Mouse (Mus musculus) spleen, postnatal 10 days (tissue): ENCODE results near the gene Npm1.

Experiments
- DNase-seq, 2 experiments: peaks; one replicate each; pipeline ENCODE4 v3.0.0; 2021 to 2022; ENCODE audit warnings: low spot score in 2 of 2

Npm1 gene

GRCm38 (mm10) chr11:33146143-33146497 is 16.9 kb downstream of the Npm1 start:
- DNase-seq = peak in 1 of 2 experiments; percentile 23

DNA sequence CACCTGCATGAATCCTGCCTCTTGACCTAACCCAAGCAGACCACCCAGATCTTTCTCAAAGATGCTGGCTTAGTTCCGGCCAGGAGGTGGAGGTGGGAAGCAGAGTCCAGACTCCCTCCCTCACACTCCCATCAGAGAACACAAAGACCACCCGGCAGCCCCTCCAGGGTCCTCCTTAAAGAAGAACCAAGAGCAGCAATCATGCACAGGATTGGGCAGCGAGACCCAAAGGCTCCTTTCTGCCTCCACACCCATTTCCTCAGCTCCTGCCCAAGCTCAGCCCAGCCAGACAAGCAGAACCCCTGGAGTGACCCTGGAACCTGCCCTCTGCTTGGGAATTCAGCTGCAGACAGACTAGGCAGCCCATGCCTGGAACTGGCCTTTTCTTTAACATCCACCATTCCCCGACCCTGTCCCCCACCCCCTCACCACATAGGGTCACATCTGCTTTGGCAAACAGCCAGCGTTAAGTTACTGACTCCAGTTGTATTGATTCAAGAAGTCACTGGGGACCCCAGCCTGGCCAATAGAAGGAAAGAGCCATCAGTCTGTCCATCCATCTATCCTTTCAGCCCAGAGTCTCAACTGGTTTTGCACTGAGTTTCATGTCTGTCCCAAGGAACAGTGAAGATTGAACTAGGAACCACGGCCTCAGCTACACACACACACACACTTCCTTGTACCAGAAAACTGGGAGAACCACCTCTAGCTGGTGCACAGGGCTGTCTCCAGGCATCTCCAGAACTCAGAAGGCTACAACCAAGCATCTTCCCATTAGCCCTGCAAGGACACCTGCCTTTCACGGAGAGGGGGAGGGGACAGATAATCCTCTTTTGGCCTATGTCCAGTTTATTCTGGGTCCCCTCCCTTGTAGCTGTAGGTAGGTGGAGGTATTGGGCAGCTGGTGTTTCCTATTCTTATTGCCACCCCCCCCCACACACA is 17.5 kb downstream of the Npm1 start:
- peak in 1 of 2 experiments; percentile 11 for DNase-seq

- peak in 1 of 2 experiments; percentile 8 for DNase-seq
Measured at GRCm38 (mm10) chr11:33143906-33144305, 19.1 kb downstream of the Npm1 start.

- DNase-seq = peak in 1 of 2 experiments; percentile 9
Measured at GRCm38 (mm10) chr11:33142801-33143200, 20.2 kb downstream of the Npm1 start.

GRCm38 (mm10) chr11:33140111-33140460 is 22.9 kb downstream of the Npm1 start:
- peak in 1 of 2 experiments; percentile 5 for DNase-seq

DNA sequence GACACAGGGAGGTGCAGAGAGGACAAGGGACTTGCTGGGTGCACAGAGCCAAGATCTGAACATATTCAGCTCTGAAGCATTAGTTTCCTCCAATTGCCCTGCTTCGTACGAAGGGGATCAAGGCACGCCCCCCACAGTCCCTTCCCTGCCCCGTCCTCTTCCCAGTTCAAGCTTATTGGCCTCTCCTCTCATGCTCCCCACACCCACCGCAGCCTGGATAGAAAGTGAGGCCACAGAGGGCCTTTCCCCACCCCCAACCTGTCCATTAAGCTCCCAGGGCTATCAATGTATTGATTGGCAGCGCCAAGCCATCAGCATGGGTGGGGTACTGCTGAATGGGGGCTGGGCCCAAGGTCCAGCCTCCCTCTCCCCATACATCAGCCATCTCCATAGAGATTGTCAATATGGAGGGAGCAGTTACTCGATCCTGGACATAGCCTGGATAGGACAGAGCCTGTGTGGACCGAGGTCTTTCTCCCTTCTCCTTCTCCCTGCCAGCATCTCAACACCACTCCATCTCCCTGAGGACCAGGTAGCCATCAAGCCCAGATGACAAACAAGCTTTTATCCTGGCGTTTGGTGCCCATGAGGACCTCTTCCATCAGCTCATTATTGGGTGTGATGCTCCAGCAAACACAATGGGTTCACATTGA is 23.4 kb downstream of the Npm1 start:
- DNase-seq = peak in 1 of 2 experiments; percentile 7

GRCm38 (mm10) chr11:33138686-33139085 is 24.3 kb downstream of the Npm1 start:
- peak in 1 of 2 experiments; percentile 2 for DNase-seq

- no peak for DNase-seq
Measured at GRCm38 (mm10) chr11:33134391-33134986, 28.5 kb downstream of the Npm1 start.

DNA sequence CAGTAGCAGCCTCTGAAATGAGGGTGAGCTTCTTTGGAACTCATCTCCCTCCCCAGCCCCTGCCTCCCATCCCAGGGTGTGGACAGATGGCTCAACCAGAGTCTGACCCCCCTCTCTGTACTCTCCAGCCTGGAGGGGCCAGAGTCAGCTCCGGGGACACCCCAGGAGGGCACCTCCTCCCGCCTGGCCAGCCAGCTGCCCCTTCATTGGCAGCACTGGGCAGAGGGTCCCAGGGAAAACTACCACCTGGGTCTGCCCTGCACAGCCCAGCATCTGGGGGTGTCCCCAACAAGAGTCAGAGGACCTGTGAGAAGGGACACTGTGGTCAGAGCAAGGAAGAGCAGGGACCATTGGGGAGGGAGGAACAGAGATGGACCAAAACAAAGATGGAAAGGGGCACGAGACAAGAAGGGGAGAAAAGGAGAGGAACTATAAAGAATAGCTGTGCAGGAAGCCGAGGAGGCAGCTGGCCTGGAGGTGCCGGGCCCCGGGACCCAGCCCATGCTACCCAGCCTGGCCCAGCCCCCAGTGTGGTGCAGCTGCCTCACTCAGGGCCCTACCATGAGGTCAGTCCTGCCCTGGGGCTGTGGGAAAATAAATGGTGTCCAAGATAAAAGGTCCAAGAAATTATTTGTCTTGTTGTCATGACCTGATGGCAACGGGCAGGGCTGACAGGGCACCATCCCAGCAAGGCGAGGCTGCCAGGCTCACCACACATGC is 30.2 kb downstream of the Npm1 start:
- DNase-seq = no peak

DNA sequence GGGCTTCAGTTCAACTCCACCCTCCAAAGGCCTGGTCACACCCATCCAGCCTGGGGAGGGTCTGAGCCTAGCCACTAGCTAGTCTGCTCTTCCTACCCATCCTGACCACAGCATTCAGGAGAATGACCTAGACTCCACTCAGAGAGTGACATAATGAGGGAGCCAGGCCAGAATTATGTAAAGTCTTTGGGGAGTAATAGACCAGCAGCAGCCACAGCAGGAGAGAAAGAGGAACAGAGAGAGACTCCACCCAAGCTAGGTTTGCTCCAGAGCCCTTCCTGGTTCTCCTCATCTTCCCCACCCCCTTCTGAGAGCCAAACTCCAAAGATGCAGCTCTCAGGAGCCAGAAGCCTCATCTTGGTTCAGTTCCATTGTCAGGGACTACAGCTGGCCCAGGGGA is 35.9 kb downstream of the Npm1 start:
- DNase-seq = no peak

DNA sequence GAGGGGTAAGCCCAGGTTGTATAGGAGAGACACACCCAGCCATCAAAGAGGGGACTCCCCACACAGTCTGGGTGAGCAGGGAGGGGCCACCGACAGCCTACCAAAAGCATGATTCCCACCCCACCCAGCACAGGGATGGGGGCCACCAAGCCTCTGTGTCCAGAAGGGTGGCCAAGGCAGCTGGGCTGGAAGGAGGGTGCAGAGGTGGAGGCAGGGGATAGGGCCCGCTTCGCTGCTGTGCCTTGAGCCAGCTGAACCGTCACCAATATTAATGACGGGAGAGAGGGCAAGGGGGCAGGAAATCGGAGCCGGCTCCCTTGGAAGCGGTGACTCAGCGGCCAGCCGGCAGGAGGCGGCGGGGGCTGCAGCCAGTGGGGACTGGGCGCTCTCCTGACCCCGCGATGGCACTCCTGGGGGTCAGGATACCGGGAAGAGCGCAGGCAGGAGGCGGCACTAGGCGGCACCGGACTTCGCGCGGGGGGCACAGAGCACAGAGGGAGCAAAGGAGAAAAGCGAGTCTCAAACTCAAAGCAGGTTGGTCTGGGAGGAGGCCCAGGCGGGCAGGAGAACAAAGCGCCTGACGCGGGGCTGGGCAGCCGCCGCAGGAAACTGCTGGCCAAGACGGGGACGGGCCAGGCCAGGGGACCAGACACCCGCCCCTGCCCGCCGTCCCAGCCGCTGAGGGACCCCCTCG is 40.3 kb downstream of the Npm1 start:
- no peak for DNase-seq

DNA sequence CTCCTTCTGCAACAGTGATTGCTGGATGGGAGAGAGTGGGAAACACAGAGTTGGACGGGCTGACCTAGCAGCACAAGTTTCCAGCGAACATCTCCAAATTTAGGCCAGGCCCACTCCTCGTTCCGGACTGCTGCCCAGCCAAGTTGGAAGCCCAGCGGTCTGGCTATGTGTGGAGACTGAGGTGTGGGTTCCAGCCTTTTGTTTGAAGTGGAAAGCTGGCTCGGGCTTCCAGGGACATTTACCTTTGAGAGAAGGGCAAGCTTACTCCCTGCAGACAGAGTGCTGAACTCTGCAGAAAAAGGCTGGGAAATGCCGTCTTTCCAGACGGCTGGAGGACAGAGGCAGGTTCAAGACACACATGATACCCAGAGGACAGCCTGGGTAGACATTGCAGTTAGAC is 43.5 kb downstream of the Npm1 start:
- no peak for DNase-seq

- no peak for DNase-seq
Measured at GRCm38 (mm10) chr11:33119116-33119515, 43.9 kb downstream of the Npm1 start.

DNA sequence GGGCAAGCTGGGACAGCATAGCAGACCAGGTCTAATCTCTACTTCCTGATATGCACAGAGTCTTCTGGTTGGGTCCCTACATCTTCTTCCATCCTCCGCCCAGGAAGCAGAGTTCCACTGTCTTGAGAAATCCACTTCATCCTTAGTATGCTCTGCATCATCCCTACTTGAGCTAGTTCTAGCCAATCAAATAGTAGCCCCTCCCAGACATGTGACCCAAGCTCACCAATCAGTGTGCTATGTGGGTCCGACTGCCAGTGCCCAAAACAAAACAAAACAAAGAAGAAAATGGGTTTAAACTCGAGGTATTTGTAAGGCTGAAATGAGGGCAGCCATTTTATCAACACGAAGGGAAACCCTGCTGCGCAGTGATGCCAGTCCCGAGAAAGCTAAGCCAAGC is 44.5 kb downstream of the Npm1 start:
- DNase-seq = no peak

GRCm38 (mm10) chr11:33115796-33116195 is 47.2 kb downstream of the Npm1 start:
- DNase-seq = no peak

GRCm38 (mm10) chr11:33112407-33112806 is 50.6 kb downstream of the Npm1 start:
- no peak for DNase-seq

GRCm38 (mm10) chr11:33110111-33110510 is 52.9 kb downstream of the Npm1 start:
- DNase-seq = no peak

DNA sequence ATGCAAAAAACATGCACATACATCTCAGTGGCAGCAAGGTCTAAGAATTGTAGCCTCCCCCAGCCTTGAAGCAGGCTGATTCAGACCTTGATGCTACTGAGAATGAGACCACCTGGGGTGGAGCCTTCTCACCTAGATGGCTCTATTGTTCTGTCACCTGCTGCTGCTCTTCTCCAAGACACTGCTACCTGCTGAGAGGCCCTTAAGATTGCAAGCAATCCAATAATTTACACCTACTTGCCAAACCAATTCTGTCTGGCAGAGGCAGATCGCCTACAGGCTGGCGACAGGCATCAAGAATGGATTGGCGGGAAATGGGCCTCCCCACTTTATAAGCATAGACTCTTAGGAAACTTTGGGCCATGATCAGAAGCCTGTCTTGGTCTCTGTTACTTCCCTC is 55.5 kb downstream of the Npm1 start:
- no peak for DNase-seq

DNA sequence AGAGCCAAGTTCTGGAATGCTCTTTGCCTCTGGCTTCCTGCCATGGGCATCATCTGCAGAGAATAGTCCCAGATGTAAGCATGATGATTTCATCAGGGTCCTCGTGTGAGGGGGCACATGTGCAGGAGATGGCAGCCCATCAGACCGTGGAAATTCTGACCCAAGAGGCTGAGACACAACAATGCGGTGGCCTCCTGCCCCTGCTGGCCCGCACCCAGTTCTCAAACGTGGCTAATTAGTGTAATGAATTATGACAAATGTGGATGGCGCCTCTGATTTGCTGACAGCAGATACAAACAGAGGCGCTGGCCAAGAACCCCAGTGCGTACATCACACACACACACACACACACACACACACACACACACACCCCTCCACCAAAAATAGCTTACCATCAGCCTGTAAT is 58.1 kb downstream of the Npm1 start:
- DNase-seq = no peak

GRCm38 (mm10) chr11:33103291-33103943 is 59.6 kb downstream of the Npm1 start:
- DNase-seq = no peak
